Mouse (Mus musculus) liver, postnatal 0 days (tissue): ENCODE measurements around the gene Gm49373. TPM values are rescaled to one million over a fixed set of nuclear protein-coding genes. Genes with fewer than 3 reads are reported as not detected.

Source experiments
- ATAC-seq: fragments of 200-750 bp; cut with Nextera tagmentation; 2 replicates; pipeline ENCODE4 v1.8.0; 2017; ENCODE audit warnings: mild to moderate bottlenecking, moderate library complexity
- DNase-seq: peaks from one replicate; pipeline ENCODE4 v3.0.0-alpha.2; 2016
- H3K27ac ChIP-seq: fragments of 300-500 bp; sonication (generic); 2 replicates; pipeline ENCODE4 v1.5.1; 2014; ENCODE audit warnings: antibody characterized with exemption, moderate library complexity, mild to moderate bottlenecking, low read depth
- H3K27me3 ChIP-seq: fragments of 300-500 bp; sonication (generic); 2 replicates; pipeline ENCODE4 v1.6.1; 2014; ENCODE audit warnings: low read length, control low read depth, mixed read lengths; ENCODE audit not compliant: insufficient read depth
- H3K36me3 ChIP-seq: fragments of 300-500 bp; sonication (generic); replicated peaks from 2 replicates; pipeline ENCODE4 v1.6.1; 2014; ENCODE audit warnings: mild to moderate bottlenecking, control low read depth, low read length, moderate library complexity, mixed read lengths; ENCODE audit not compliant: insufficient read depth
- H3K4me1 ChIP-seq: fragments of 300-500 bp; sonication (generic); 2 replicates; pipeline ENCODE4 v1.6.1; 2014; ENCODE audit warnings: antibody characterized with exemption, mild to moderate bottlenecking, control low read depth; ENCODE audit not compliant: insufficient read depth
- H3K4me2 ChIP-seq: fragments of 300-500 bp; sonication (generic); 2 replicates; pipeline ENCODE4 v1.6.1; 2014; ENCODE audit warnings: low read depth, mild to moderate bottlenecking, low read length, moderate library complexity, mixed read lengths
- H3K4me3 ChIP-seq: fragments of 300-500 bp; sonication (generic); 2 replicates; pipeline ENCODE4 v1.5.1; 2014; ENCODE audit warnings: low read depth, low read length
- H3K9ac ChIP-seq: fragments of 300-500 bp; sonication (generic); replicated peaks from 2 replicates; pipeline ENCODE4 v1.6.1; 2014; ENCODE audit warnings: mild to moderate bottlenecking, moderate library complexity
- H3K9me3 ChIP-seq: fragments of 300-500 bp; sonication (generic); 2 replicates; pipeline ENCODE4 v1.6.1; 2016; ENCODE audit warnings: mild to moderate bottlenecking, control low read depth, low read length, mixed read lengths
- CTCF ChIP-seq: sonication (generic); IDR thresholded peaks from 2 replicates; pipeline ENCODE4 v1.5.1; 2016; ENCODE audit warnings: antibody characterized with exemption, low read depth
- EP300 ChIP-seq: IDR thresholded peaks from 2 replicates; pipeline ENCODE4 v1.6.1; 2016; ENCODE audit warnings: antibody characterized with exemption, low read depth, mild to moderate bottlenecking
- WGBS: fragments of 180-500 bp; shearing (Covaris S2); extraction: QIAGEN DNeasy Blood & Tissue Kit; methylation state at CpG from one replicate; pipeline ENCODE4 v1.1.7; 2014; ENCODE audit not compliant: insufficient replicate concordance; 5-methylcytosine and 5-hydroxymethylcytosine counted together
- microRNA counts: library from miRNA; unstranded; fragments of <30 nt; microRNA quantifications from one replicate; lab custom pipeline; 2015
- microRNA-seq: library from miRNA; unstranded; fragments of <30 nt; microRNA quantifications from one replicate; pipeline ENCODE4, GENCODE M21; 2016
- polyA plus RNA-seq: library from polyadenylated mRNA; unstranded; fragments of >200 nt; fragmentation: Nextera tagmentation; extraction: Ambion mirVana; gene quantifications from 2 replicates; pipeline ENCODE4 v1.2.1, GENCODE M21; 2015

Gm49373 gene
- polyA plus RNA-seq, 1 experiment from 2014 or later = 0.06 TPM

DNA sequence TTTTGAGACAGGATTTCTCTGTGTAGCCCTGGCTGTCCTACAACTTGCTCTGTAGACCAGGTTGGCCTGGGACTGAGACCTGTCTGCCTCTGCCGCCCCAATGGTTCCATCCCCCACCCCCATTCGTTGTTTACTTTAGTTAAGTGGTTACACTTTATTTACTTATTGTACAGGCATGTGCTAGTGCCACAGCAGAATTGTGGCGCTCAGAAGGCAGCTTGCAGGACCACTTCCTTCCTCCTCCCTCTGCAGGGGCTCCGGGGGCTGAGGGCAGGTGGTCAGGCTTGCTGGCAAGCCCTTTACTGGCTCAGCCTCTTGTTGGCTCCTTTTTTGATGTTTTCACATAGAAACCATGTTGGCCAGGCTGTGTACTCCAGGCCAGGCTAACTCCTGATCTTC is 55.7 kb downstream of the Gm49373 start:
- H3K36me3 ChIP-seq = peaks cover 18% of the 10 kb centered on the region
- no peak overlapping the region for H3K27ac ChIP-seq
- ATAC-seq = no peak
- peak overlapping the region; percentile 71 for H3K4me2 ChIP-seq
- no peaks in the 10 kb centered on the region for H3K9me3 ChIP-seq
- WGBS = 19% methylated on average over 4 of the region's 4 CpGs
- H3K4me1 ChIP-seq = peaks cover 28% of the 10 kb centered on the region
- DNase-seq = no peak
- H3K9ac ChIP-seq = no peak overlapping the region; the same call in 1 of the 2 replicates
- no peak for TF ChIP-seq EP300
- TF ChIP-seq CTCF = no peak
- no peaks in the 10 kb centered on the region; the same call in 1 of the 2 replicates for H3K27me3 ChIP-seq
- peak overlapping the region; percentile 52; the same call in 1 of the 2 replicates for H3K4me3 ChIP-seq

DNA sequence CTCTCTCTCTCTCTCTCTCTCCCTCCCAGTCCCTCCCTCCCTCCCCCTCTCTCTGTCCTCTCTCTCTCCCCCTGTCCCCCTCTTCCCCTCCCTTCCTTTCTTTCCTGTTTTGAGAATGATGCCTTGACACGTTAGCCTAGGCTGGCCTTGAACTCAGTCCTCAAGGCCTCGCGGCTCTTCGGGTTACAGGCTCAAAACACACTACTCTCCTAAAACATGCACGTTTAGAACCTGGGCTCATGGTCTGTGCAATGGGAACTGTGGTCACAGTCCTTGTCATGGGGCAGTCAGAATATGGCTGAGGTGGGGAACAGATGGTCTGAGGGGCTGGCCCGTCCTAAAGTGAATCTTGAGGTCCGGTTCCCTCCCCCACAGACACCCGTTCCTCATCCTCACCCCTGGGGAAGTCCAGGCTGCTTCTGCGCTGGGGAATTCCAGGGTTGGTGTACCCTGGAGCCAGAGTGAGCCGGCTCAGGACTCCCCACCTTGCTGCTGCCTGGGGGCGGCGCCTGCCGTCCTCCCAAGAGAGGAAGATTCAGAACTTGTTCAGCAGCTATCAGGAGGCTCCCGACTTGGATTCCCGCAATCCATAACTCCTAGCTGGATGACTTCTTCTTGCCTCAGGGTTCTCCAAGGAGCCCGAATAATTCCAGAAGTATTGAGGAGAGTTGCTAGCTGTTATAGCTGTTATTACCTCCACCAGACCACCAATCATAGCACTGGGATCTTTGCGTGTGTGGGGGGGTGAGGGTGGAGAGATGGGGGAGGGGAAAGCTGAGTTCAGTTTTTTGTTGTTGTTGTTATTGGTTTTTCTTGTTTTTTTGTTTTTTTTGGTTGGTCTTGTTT is 56.3 kb downstream of the Gm49373 start:
- peaks cover 34% of the 10 kb centered on the region for H3K4me1 ChIP-seq
- H3K9ac ChIP-seq = peak overlapping the region; percentile 51
- H3K27ac ChIP-seq = peak overlapping the region; percentile 63
- H3K27me3 ChIP-seq = no peaks in the 10 kb centered on the region; the same call in 1 of the 2 replicates
- peaks cover 16% of the 10 kb centered on the region for H3K36me3 ChIP-seq
- 5% methylated on average over 17 of the region's 17 CpGs for WGBS
- no peak for DNase-seq
- H3K4me2 ChIP-seq = peak overlapping the region; percentile 71
- H3K4me3 ChIP-seq = peak overlapping the region; percentile 52
- 0 out of 2 replicates have a peak, but pooled peaks have one; percentile 10 for ATAC-seq
- TF ChIP-seq CTCF = no peak
- TF ChIP-seq EP300 = no peak
- H3K9me3 ChIP-seq = no peaks in the 10 kb centered on the region

DNA sequence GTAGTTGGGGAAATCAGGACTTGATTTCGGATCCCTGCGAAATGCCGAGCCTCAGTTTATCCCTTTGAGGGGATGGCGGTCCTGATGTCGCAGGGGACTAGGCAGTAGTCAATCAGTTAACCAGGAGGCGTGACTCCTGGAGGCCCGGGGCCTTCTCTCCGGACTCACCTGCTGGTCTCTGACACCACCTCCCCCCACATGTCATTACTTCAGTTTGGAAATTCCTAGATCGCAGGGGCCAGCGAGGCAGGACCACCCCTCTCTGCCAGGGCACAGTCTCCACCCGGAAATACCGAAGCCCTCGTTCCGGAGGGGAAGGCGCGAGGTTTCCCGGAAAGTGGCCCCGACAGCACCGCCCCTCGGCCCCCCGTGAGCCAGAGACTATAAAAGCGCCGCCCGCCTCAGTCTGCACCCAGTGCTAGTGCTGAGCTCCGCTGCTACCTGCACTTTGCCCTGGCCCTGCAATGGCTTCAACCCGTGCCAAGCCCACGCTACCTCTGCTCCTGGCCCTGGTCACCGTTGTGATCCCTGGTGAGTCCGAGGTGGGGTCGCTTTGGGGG is 57.2 kb downstream of the Gm49373 start, which contains the start of gene Icam1:
Gene Icam1, plus strand, starts transcription at position 415 of the 560 bp plus-strand sequence.
- H3K9me3 ChIP-seq = no peaks in the 10 kb centered on the region
- ATAC-seq (peak; percentile 86), DNase-seq (peak; percentile 84)
- peak within 1 kb of the TSS; percentile 52 for H3K4me3 ChIP-seq
- no peaks in the 10 kb centered on the region; the same call in 1 of the 2 replicates for H3K27me3 ChIP-seq
- peaks cover 7% of the 10 kb centered on the region; the same call in 1 of the 2 replicates for H3K36me3 ChIP-seq
- H3K9ac ChIP-seq = peak within 1 kb of the TSS; percentile 51
- peak within 1 kb of the TSS; percentile 71 for H3K4me2 ChIP-seq
- 1% methylated on average over 30 of the region's 30 CpGs for WGBS
- H3K27ac ChIP-seq = peak within 1 kb of the TSS; percentile 63
- TF ChIP-seq EP300 = no peak
- no peak for TF ChIP-seq CTCF
- peaks cover 35% of the 10 kb centered on the region for H3K4me1 ChIP-seq

DNA sequence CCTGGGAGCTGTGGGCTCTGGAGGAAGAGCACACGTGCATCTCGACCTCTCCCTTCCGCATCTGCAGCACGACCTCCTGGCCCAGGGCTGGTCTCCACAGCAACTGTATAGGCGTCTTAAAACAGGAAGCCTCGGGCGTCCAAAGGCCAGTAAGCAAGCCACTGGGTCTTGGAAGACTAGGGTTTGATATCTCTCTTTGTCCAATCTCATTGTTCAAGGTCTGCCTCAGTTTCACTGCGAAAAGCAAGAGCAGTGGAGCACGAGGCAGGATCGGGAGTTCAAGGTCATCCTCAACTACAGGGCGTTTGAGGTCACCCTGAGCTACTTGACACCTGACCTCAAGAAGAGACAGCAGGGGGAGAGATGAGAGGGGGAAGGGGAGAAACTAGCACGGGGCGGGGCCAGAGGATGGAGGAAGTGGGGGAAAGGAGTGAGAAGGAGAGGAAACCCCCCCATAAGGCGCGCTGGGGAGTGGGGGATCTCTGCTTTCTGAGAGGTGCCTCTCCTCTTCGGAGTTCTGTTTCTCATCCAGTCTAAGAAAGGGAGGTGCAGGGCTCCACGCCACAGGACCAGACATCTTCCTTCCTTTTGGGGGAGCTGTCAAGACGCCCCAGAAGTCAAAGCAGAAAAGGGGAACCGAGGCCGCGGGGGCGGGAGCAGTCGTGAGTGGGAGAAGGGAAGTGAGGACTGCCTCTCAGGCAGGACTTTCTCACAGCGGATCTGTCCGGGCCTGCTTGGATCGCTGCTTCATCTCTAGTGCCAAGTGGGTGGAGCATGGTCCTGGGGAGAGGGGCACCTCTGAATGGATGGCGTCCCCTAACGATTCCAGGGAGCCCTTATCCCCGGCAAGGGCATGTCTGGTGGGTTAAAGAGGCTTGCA is 58.0 kb downstream of the Gm49373 start:
- no peaks in the 10 kb centered on the region; the same call in 1 of the 2 replicates for H3K27me3 ChIP-seq
- no peak for TF ChIP-seq EP300
- TF ChIP-seq CTCF = no peak
- WGBS = 4% methylated on average over 29 of the region's 29 CpGs
- H3K4me2 ChIP-seq = peak overlapping the region; percentile 71
- no peaks in the 10 kb centered on the region for H3K9me3 ChIP-seq
- H3K4me1 ChIP-seq = peaks cover 37% of the 10 kb centered on the region
- peak overlapping the region; percentile 52 for H3K4me3 ChIP-seq
- DNase-seq (peak; percentile 72), ATAC-seq (peak; percentile 50)
- H3K27ac ChIP-seq = peak overlapping the region; percentile 63
- peaks cover 4% of the 10 kb centered on the region; the same call in 1 of the 2 replicates for H3K36me3 ChIP-seq
- peak overlapping the region; percentile 51 for H3K9ac ChIP-seq

MicroRNAs within 50 kb of the gene (microRNA counts, 519-probe panel; counts per million panel counts)
- microRNA mmu-miR-1900 (lab: Ali Mortazavi, UCI) = not detected

Small RNA genes lying within 50 kb of the gene (microRNA-seq; reads per million reads assigned to microRNA genes)
- gene Mir1900 (not detected), gene Mir7082 (not detected)

Other genes starting within 250 kb of the Gm49373 start
- 3.5 and 5.4 TPM in 2 replicates for gene A230050P20Rik, start 204.5 kb downstream of the Gm49373 start, polyA plus RNA-seq
- 16.6 TPM in 2 replicates for gene Angptl6, start 193.4 kb downstream of the Gm49373 start, polyA plus RNA-seq
- gene Ppan, start 184.9 kb downstream of the Gm49373 start, polyA plus RNA-seq = 32.4 and 32.5 TPM in 2 replicates
- gene Eif3g, start 174.5 kb downstream of the Gm49373 start, polyA plus RNA-seq = 128 and 129 TPM in 2 replicates
- gene Dnmt1, start 113.2 kb downstream of the Gm49373 start, polyA plus RNA-seq = 20.3 and 24.5 TPM in 2 replicates
- 2.4 and 3.1 TPM in 2 replicates for gene S1pr2, start 96.3 kb downstream of the Gm49373 start, polyA plus RNA-seq
- 54.6 and 55.0 TPM in 2 replicates for gene Mrpl4, start 70.4 kb downstream of the Gm49373 start, polyA plus RNA-seq
- gene Icam1, start 57.1 kb downstream of the Gm49373 start, polyA plus RNA-seq = 12.7 and 13.6 TPM in 2 replicates
- 57.7 and 58.5 TPM in 2 replicates for gene Icam4, start 43.7 kb downstream of the Gm49373 start, polyA plus RNA-seq
- gene Icam5, start 41.0 kb downstream of the Gm49373 start, polyA plus RNA-seq = 0.05 and 0.08 TPM in 2 replicates
- 0.51 TPM in 1 of 2 replicates, not detected in the other for gene Zglp1, start 6.0 kb downstream of the Gm49373 start, polyA plus RNA-seq
- gene Fdx1l, start 518 bp upstream of the Gm49373 start, polyA plus RNA-seq = 26.7 and 29.9 TPM in 2 replicates
- 0.40 and 0.61 TPM in 2 replicates for gene Gm38431, start 18.9 kb upstream of the Gm49373 start, polyA plus RNA-seq
- 8.3 and 9.5 TPM in 2 replicates for gene Raver1, start 18.9 kb upstream of the Gm49373 start, polyA plus RNA-seq
- gene Tyk2, start 58.1 kb upstream of the Gm49373 start, polyA plus RNA-seq = 4.5 and 5.4 TPM in 2 replicates
- gene Cdc37, start 76.9 kb upstream of the Gm49373 start, polyA plus RNA-seq = 81.1 and 84.1 TPM in 2 replicates
- gene Pde4a, start 92.6 kb upstream of the Gm49373 start, polyA plus RNA-seq = 1.4 and 1.5 TPM in 2 replicates
- gene Keap1, start 166.3 kb upstream of the Gm49373 start, polyA plus RNA-seq = 22.9 and 26.5 TPM in 2 replicates
- gene S1pr5, start 175.3 kb upstream of the Gm49373 start, polyA plus RNA-seq = 0.08 and 0.17 TPM in 2 replicates
- 49.3 and 51.2 TPM in 2 replicates for gene Atg4d, start 192.2 kb upstream of the Gm49373 start, polyA plus RNA-seq
- gene Kri1, start 214.9 kb upstream of the Gm49373 start, polyA plus RNA-seq = 4.7 and 5.3 TPM in 2 replicates
- 74.3 and 76.6 TPM in 2 replicates for gene Cdkn2d, start 218.3 kb upstream of the Gm49373 start, polyA plus RNA-seq
- gene Ap1m2, start 239.2 kb upstream of the Gm49373 start, polyA plus RNA-seq = 0.32 and 0.54 TPM in 2 replicates
- 12.8 and 14.4 TPM in 2 replicates for gene Slc44a2, start 247.6 kb upstream of the Gm49373 start, polyA plus RNA-seq